Mouse (Mus musculus) right cerebral cortex, postnatal 4 days (tissue): Measurements from ENCODE around the gene Epsti1.

Experiments
- DNase-seq: peaks from one replicate; pipeline ENCODE4 v3.0.0-alpha.2; 2022

The Epsti1 gene

GRCm38 (mm10) chr14:77923076-77923865 is 19.2 kb downstream of the Epsti1 start:
- DNase-seq, result no peak

- no peak for DNase-seq
These were observed 21.4 kb downstream of the Epsti1 start for GRCm38 (mm10) chr14:77925414-77925813.

DNA sequence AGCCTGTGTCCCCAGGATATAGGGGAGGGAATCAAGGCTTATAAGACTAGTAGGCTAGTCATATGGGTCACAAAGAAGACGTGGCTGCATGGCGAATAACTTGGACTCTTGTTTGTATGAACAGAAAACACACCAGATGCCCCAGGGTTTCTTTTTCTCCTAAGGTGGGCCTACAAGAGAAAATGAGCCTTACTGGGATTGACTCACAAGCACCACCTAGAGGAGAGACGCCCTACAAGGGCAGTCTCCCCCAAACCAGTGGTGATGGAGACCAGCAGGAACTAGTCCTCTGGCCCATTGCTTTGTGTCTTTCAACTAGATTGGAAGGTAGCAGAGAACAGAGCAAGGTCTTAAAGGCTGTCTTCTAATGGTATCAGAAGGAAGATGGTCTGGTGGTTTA is 22.7 kb downstream of the Epsti1 start:
- no peak for DNase-seq

GRCm38 (mm10) chr14:77928021-77928420 is 24.0 kb downstream of the Epsti1 start:
- peak; percentile 72 for DNase-seq

- DNase-seq, result no peak
These were observed 24.6 kb downstream of the Epsti1 start for GRCm38 (mm10) chr14:77928653-77929052.

- DNase-seq, result no peak
These were observed 25.2 kb downstream of the Epsti1 start for GRCm38 (mm10) chr14:77929139-77929678.

DNA sequence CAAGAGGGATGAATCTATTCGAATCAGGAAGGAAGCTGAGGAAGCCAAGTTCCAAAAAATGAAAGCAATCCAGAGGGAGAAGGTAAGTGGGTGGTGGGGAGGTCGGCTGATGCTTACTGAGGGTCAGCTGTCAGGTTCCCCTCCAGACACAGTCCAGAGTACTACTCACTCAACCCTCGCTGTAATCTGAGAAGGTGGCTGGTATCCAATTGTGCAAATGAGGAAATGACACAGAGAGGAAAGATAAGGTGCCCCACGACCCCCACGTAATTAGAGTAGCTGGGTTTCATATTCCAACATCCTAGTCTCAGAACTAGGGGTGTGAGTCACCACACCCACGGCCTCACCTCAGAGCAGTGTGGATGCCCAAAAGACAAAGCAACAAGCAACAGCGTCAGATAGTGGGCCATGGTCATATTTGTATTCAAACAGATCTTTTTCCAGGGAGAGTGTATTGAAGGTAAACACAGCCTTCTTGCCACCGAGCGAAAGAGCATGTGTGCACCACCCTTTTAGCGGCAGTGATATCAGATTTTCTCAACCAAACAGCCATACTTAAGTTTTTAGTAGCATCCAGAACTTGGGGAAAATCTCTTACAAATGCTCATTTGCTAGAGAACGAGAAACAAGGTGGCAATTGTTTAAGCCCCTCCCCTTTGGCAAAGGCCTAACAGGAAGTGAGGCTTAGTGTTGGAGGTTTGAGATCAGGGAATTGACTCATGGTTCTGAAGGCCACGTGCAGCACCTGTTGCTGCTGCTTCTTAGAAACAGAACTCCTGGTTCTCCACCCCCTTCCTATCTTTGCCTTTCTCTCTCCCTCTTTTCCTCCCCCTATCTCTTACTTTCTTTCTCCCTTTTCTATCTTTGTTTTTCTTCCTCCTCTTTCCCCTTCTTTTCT is 28.4 kb downstream of the Epsti1 start:
- DNase-seq, result no peak

- no peak for DNase-seq
These were observed 29.2 kb downstream of the Epsti1 start for GRCm38 (mm10) chr14:77933243-77933642.

DNA sequence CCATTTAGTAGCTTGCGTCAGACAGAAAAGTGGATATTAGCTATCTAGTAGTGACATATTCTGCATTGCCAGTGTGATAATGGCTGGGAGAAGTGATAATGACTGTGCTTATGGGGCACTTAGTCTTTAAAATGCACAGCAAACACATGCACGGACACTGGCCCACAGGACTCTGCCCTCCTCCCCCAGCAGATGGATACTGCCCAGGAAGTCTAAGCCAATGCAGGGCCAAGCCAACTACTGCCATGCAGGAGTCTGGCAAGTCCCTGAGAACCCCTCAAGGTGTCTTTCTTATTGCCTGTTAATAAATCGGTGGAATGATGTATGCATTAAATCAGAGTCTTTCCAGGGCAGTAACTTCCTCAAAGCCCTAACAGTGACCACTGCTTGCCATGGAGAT is 30.4 kb downstream of the Epsti1 start:
- DNase-seq, result no peak

GRCm38 (mm10) chr14:77941105-77941504 is 37.1 kb downstream of the Epsti1 start:
- DNase-seq, result no peak

DNA sequence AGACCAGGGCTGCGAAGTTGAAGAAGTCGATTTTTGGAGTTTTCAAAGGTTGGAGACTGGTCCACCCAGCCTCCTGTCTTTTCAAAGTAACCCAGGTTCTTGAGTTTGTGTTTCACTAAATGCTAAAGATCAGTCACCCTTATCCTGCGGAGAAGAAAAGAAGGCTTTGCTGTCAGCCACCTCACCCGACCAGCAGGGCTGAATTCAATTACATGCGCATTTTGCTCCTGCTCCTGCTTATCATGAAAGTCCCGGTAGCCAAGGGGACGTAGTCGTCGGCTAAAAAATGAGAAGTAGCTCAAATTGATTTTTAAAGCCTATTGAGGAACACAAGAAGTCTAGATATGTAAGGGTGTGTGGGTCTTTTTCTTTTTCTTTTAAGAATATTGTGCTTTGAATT is 38.2 kb downstream of the Epsti1 start:
- DNase-seq, result no peak

- no peak for DNase-seq
These were observed 38.9 kb downstream of the Epsti1 start for GRCm38 (mm10) chr14:77942793-77943558.

DNA sequence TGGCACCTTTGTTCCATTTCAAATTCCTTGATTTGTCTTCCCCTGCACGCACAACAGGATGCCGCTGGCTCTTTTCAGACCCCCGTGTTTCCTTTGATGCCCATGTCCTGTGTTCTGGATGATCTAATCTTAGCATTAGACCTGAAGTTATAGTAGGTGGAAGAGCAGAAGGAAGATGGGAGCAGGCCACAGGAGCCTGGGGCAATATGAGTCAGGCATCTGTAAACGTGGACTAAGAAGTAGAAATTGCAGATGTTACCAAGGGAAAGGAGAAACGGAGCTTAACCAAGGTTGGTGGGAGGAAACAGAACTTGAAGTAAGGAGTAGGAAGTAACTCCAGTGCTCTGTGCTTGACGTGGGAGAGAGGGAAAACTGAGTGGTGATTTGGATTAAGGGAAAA is 57.7 kb downstream of the Epsti1 start:
- DNase-seq, result no peak

DNA sequence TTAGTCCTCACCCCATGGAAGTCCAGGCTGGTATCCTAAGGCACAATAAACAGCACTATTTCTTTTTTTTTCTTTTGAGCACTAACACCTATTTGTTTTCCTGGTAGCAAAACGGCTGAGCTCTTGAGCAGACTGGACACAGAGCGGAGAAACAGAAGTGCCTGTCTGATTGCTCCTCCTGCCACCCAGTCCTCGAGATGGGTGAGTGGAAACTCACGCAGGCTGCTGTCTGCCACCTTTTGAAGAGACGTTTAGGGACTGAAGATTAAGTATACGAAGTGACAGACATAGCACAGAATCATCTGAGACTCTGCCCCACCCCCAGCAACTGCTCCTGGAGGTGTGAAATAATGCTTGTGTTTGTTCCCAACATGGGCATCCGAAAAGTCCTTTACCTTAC is 59.5 kb downstream of the Epsti1 start:
- no peak for DNase-seq

- no peak for DNase-seq
These were observed 67.3 kb downstream of the Epsti1 start for GRCm38 (mm10) chr14:77971355-77971754.

DNA sequence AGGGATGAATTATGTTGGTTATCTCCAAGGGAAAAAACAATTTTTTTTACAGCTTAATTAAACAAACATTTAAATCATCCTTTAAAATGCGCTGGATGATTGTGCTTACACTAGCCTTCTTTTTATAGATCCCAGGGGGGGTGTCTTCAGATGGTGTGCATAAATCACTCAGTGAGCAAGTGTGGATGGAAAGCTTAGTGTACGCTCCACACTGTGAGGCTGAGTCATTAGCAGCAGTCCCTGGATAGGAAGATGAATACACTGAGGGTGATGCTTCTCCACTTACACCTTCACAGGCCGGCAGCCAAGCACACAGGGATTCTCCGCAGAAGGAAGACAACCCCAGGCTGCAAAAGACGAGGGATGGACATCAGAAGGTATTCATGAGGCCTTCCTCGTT is 70.2 kb downstream of the Epsti1 start:
- no peak for DNase-seq

DNA sequence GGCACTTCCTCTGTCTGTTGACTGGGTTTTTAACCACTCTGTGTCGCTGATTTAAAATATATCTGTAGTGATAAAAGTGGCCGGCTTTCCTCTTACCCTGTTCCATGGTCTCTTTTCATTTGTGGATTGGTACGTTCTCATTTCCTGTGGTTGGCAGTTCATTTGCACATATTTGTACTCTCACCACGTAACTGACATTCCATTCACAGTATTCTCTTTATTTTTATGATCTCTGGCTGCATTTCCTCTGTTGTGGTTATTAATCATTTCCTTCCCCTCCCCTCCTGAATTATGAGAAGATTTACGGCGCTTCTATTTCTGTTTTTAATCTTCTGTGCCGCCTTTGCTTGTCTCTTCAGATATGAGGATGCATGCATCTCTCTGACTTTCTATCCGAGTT is 71.7 kb downstream of the Epsti1 start:
- no peak for DNase-seq

DNA sequence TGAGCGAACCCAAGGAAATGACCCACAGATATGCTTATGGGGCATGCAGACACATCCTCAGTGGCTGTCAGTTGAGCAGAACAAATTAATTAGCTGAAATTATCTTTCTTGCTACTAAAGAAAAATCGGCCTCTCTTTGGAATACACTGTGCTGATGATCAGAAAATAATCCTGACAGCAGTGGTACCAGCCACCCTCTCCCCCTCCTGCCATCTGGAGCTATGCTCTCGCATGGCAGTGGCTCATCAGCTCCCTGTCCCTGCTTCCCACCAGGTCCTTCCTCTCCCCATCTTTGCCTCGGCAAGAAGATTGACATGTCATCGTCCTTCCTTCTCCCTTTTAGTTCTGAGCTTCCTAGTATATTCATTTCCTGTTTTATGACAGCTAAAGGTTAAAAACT is 77.5 kb downstream of the Epsti1 start:
- no peak for DNase-seq

DNA sequence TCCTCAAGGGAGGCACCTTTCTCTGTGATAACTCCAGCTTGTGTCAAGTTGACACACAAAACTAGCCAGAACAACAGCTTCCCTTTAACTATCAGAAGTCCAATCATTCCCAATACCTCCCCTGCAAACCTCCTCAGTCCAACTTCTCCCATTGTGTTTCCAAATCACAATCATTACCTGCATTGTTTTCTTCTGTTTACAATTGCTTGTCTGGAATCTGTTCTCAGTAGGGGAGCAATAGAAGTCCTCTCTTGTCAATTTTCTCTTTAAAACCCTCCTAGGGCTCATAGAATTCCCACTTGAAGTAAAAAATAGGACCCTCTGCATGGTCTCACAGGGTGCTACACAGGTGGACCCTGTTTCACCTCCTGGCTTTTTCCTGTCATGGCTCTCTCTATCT is 93.7 kb downstream of the Epsti1 start:
- DNase-seq, result no peak

- no peak for DNase-seq
These were observed 100.4 kb downstream of the Epsti1 start for GRCm38 (mm10) chr14:78004486-78004885.

GRCm38 (mm10) chr14:78008019-78008418 is 104.0 kb downstream of the Epsti1 start:
- no peak for DNase-seq

DNA sequence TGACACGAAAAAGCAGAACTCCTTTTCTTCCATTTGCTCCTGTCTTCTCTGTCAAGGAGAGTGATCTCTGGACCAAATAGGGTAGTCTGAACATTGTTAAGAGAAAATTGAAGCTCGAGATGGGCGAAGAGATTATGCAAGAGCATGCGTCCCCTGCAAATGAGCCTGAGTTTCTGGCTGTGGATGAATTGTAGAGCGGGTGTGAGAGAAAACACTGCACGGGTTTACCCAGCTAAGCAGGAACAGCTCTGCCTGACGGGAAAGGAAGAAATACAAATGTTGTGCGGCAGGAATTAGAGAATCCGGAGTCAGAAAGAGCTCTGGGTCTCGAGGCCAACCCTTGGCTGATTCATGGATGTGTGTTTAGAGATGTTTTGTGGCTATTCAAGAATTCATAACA is 107.8 kb downstream of the Epsti1 start:
- no peak for DNase-seq
